Mouse (Mus musculus): ENCODE measurements around the gene Krtap5-5.
"Not testable (repeated sequence)": the region's sequence is repeated elsewhere in the genome, so short reads cannot be mapped to it uniquely, and the experiment has no call there.

Krtap5-5 gene

GRCm38 (mm10) chr7:142229871-142230270 is at the start of gene Krtap5-5:
Krtap5-5 (minus strand) TSS chr7:142229971.
- not testable (repeated sequence) for DNase-seq

GRCm38 (mm10) chr7:142279291-142279690 is 49.5 kb upstream of the Krtap5-5 start:
- DNase-seq, result not testable (repeated sequence)

- DNase-seq, result peak; percentile 80
Measured at GRCm38 (mm10) chr7:142278183-142278582, 48.4 kb upstream of the Krtap5-5 start.

DNA sequence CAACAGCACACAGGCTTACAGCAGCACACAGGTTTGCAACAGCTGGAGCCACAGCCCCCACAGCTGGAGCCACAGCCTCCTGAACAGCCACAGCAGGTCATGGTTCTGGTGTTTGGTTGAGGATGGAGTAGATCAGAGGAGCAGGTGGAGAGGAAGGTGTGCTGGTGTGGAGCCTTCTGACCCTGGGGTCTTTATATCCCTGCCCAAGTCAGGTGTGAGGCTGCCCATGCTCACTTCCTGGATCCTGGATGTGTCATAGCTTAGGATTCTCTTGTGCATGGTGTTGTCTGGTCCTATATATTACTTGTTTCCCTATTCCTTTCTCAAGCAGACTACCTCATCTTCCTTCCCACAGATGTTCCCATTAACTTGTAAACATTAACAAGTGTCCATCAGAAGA is 44.5 kb upstream of the Krtap5-5 start, which contains the start of gene Gm4559:
TSS of gene Gm4559 (minus strand) at position 101 of the 400 bp plus-strand sequence.
- not testable (repeated sequence) for DNase-seq

GRCm38 (mm10) chr7:142258254-142258653 is 28.5 kb upstream of the Krtap5-5 start, which contains the start of gene Gm2431:
Gm2431 (minus strand) TSS chr7:142258354.
- DNase-seq, result not testable (repeated sequence)

GRCm38 (mm10) chr7:142255517-142255916 is 25.7 kb upstream of the Krtap5-5 start:
- peak; percentile 45 for DNase-seq

DNA sequence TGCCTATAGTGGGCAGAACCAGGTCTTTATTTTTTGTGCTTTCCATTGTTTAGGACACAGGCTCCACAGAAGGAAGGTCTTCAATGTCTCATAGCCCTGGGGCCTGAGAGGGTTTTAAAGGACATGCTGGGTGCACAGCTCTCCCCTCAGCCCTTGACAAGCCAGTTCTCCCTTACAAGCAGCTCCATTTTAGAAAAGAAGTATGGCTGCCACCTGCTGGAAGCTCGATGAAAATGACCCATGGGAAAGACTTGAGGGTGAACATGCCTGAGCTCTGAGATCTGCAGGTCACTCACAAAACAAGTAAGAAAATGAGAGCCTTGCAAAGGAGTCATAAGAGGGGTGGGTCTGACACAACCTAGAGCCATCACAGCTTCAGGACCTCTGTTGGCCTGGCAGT is 20.1 kb upstream of the Krtap5-5 start:
- DNase-seq, result peak; percentile 38

DNA sequence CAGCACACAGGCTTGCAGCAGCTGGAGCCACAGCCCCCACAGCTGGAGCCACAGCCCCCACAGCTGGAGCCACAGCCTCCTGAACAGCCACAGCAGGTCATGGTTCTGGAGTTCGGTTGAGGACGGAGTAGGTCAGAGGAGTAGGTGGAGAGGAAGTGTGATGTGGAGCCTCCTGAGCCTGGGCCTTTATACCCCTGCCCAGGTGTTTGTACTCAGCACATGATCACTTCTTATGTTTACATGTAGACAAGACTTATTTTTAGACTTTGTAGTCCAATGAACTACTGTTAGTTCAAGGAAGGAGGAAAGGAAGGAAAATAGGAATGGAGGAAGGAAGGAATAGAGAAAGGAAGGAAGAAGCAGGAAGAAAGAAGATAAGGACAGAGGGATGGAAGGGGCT is 11.2 kb upstream of the Krtap5-5 start, which contains the start of gene Gm40460:
TSS of gene Gm40460 (minus strand) at position 101 of the 400 bp plus-strand sequence.
- DNase-seq, result no peak

DNA sequence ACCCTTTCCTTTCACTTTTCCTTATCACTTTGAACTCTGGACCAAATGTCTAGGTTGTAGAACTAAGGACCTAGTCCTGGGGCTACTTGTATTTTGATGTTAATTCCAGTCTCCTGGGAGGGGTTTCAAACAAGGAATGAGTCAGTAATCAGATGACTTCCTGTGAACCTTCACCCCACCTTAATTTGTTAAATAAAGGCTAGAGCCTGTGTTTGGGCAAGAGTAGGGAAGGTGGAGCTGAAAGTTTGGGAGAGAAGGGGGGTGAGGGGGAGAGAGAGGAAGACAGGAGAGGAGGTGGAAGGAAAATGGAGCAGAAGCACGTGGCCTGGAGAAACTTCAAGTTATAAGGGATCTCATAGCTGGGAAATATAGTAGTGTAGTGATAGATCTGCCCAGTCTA is 1.8 kb upstream of the Krtap5-5 start:
- no peak for DNase-seq

DNA sequence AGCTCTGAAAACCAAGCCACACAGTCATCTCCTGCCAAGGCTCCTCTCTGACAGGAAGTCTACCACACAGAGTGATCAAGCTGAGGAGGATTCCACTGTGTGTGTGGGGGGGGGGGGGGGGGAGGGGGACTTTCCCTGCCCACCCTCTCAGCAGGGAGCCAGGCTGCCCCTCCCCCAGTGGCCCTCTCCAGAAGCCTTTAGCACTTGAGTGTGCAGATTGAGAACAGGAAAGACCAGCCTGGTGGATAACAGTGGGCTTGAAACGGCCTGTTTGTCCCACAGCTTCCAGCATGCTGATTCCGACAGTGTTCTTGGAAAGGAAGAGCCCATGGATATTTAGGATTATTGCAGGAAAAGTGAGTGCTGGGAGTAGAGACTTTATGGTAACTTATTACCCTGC is 5.3 kb downstream of the Krtap5-5 start:
- no peak for DNase-seq

- not testable (repeated sequence) for DNase-seq
Measured at GRCm38 (mm10) chr7:142212136-142212535, 17.6 kb downstream of the Krtap5-5 start.

DNA sequence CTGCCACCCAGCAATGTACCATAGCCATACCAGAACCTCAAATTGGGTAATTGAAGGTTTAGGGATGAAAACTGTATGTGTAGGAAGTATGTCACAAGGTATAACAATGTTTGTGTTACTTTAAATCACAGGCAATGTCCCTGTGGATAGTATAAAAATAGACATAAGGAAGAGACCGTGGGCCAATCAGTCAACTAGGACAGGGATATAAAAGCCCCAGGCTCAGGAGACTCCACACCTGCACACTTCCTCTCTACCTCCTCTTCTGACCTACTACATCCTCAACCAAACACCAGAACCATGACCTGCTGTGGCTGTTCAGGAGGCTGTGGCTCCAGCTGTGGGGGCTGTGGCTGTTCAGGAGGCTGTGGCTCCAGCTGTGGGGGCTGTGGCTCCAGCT is 18.2 kb downstream of the Krtap5-5 start, which contains the start of gene Gm7579:
TSS of gene Gm7579 (plus strand) at position 301 of the 400 bp plus-strand sequence.
- no peak for DNase-seq

DNA sequence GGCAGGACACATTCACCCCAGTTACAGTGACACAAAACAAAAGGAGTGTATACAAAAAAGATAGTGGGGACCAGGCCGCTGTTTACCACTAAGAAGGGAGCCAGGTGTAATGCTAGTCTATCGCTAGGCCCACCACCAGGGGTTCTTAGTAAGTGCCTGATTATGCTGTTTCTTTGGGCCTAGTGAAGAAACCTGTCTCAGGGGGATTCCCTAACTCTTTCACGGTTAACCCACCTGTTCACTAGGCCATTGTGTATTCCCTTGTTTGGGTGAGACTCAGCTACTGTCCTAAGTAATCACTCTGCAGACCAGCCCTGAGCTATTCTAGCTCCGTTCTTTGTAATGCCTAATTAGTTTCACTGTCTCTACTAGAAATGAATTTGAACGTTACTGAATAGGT is 22.9 kb downstream of the Krtap5-5 start:
- not testable (repeated sequence) for DNase-seq

DNA sequence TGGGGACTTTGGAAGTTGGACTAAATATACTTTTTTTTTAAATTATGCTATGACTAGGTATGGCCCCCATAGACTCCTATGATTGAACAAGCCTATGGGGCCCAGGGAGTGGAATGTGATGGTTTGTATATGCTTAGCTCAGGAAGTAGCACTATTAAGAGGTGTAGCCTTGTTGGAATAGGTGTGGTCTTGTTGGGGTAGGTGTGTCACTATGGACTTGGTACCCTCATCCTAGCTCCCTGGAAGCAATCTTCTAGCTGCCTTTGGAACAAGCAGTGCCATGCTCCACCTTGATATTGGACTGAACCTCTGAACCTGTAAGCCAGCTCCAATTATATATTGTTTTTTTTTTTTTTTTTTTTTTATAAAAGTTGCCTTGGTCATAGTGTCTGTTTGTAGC is 24.3 kb downstream of the Krtap5-5 start:
- no peak for DNase-seq

- DNase-seq, result no peak
Measured at GRCm38 (mm10) chr7:142201064-142201463, 28.7 kb downstream of the Krtap5-5 start, which contains the start of gene Krtap5-3. Krtap5-3 (plus strand) TSS chr7:142201364.

DNA sequence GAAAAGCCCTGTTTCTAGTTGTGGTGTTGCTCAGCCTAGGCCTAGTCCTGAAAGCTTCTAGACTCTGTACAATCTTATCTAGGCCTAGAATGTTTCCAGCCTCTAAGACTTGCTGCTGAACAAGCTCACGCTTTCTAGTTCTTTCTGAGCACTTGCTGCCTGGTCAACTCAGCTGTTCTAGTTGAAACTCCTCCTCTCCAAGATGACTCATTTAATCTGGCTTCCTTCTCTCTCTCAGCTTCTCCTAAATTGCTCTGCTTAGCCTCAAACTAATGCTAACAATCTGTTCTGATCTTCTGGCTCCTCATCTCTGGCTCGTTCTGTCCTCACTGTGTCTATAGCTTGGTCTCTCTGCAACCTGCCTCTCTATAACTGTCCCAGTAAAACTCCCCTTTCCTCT is 31.0 kb downstream of the Krtap5-5 start:
- DNase-seq, result no peak

- DNase-seq, result no peak
Measured at GRCm38 (mm10) chr7:142190289-142190688, 39.5 kb downstream of the Krtap5-5 start, which contains the start of gene Gm10153. Gm10153 (minus strand) TSS chr7:142190389.

DNA sequence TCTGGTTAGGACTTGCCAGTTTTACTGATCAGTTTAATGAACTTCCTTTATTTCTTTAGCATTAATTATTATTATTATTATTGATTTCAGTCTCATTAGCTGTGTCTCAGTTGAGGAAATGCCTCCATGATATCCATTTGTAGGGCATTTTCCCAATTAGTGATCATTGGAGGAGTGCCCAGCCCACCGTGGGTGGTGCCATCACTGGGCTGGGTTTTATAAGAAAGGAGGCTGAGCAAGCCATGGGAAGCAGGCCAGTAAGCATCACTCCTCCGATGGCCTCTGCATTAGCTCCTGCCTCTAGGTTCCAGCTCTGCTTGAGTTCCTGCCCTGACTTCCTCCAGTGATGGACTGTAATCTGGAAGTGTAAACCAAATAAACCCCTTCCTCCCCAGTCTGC is 41.6 kb downstream of the Krtap5-5 start:
- no peak for DNase-seq

GRCm38 (mm10) chr7:142181021-142181420 is 48.8 kb downstream of the Krtap5-5 start:
- DNase-seq, result no peak
